Mouse (Mus musculus) olfactory bulb, adult 2 months (tissue): ENCODE results near the gene Lag3. TPM values are rescaled to one million over a fixed set of nuclear protein-coding genes. Genes with fewer than 3 reads are reported as not detected.

Experiments
- H3K27ac ChIP-seq: fragments of 200-500 bp; 2 replicates; pipeline ENCODE4 v1.5.1; 2012; ENCODE audit warnings: low read depth, low read length; ENCODE audit not compliant: insufficient read depth
- H3K4me1 ChIP-seq: fragments of 200-500 bp; 2 replicates; pipeline ENCODE4 v1.6.1; 2012; ENCODE audit warnings: low read length; ENCODE audit not compliant: control insufficient read depth, insufficient read depth
- H3K4me3 ChIP-seq: fragments of 200-500 bp; 2 replicates; pipeline ENCODE4 v1.5.1; 2012; ENCODE audit warnings: mild to moderate bottlenecking, low read depth, low read length, moderate library complexity; ENCODE audit not compliant: insufficient read depth
- CTCF ChIP-seq: fragments of 200-500 bp; IDR thresholded peaks from 2 replicates; pipeline ENCODE4 v1.5.1; 2012; ENCODE audit warnings: low read depth, mild to moderate bottlenecking, low read length, moderate library complexity; ENCODE audit not compliant: insufficient read depth
- POLR2A ChIP-seq: fragments of 200-500 bp; IDR thresholded peaks from 2 replicates; pipeline ENCODE4 v1.6.1; 2012; ENCODE audit warnings: mild to moderate bottlenecking, low read depth, low read length, moderate library complexity; ENCODE audit not compliant: insufficient read depth
- whole genome bisulfite sequencing: fragments of 180-500 bp; shearing (Covaris S2); methylation state at CpG from one replicate; pipeline ENCODE4 v1.1.7; 2018; 5-methylcytosine and 5-hydroxymethylcytosine counted together
- polyA plus RNA-seq: library from polyadenylated mRNA; stranded (reverse); fragments of >200 nt; gene quantifications from 2 replicates; pipeline ENCODE4 v1.2.4, GENCODE M21; 2012; ENCODE audit warnings: low replicate concordance; ENCODE audit not compliant: missing spikeins, insufficient read depth, insufficient read length

Lag3 gene
- not detected in 2 replicates for polyA plus RNA-seq

DNA sequence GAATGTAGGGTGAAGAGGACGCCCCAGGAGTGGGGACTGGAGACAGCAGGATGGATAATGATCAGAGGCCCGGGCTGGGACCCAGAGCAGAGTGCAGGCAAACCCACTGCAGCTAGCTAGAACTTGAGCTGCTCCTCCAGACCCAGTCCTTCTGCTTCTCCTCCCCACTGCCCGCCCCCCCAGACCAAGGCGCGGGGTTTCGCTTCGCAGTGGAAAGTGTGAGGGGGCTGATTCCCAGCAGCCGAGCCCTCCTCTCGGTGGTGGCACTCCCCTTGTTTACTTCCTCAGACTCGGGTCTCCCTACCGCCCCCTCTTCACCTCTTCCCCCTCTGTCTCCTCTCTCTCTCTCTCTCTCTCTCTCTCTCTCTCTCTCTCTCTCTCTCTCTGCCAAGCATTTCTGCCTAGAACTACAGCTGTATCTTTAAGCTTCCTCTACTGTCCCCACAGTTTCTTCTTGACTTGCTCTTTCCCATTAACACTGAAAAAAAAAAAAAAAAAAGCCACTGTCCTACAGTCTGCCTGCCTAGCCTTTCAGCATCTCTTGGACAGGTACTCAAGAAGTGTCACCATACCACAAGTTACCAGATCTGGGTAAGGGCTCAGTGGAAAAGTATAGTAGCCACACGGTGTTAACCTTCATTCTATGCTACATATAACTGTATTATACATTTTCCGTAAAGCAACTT lies at the start of gene Lag3:
TSS of gene Lag3 (minus strand) at position 173 of the 686 bp plus-strand sequence.
- Histone ChIP-seq H3K4me1 (peaks cover 45% of the 10 kb centered on the region), H3K27ac (no peak within 1 kb of the TSS), H3K4me3 (no peak within 1 kb of the TSS)
- WGBS: 26% methylated on average over 13 of the region's 13 CpGs
- TF ChIP-seq CTCF (no peak), POLR2A (no peak)

DNA sequence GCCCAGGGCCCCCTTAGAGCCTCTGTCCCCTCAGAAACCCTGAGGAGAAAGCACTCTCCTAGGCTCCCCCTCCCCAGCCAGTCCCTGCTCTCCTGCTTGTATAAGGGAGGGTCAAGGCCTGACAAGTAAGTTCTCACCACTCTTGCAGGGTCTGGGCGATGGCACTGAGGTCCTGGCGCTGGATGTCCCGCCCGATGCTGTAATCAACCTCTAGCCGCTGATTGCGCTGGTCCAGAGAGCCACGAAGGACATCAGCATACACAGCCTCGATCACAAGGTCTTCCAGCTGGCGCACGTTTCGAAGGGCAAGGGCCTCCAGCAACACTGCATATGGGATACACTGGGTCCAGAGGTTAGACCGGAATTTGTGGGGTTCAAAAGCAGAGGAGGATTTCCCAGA lies 49.5 kb upstream of the Lag3 start:
- no peak overlapping the region for H3K4me3 ChIP-seq
- WGBS: 95% methylated on average over 12 of the region's 12 CpGs
- no peak for TF ChIP-seq POLR2A
- TF ChIP-seq CTCF: no peak
- H3K27ac ChIP-seq: no peak overlapping the region
- peaks cover 6% of the 10 kb centered on the region for H3K4me1 ChIP-seq

DNA sequence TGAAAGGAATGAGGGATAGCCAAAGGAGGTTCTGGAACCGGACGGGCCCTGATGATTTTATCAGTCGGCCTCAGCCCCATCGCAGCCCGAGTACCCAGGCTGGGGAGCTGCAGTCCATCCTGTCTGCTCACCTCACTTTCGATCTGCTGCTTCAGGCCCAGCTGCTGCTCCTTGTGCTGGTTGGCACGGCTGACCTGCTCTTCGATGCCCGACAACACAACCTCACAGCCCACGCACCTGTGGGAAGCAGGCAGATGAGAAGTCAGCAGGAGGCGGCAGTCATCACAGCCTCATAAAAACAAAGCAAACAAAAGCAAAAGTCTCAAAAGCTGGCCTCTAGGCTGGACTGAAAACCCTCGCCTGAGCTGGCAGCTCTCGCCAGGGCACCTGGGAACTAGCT lies 48.5 kb upstream of the Lag3 start:
- peaks cover 5% of the 10 kb centered on the region for H3K4me1 ChIP-seq
- H3K4me3 ChIP-seq: no peak overlapping the region
- TF ChIP-seq CTCF (no peak), POLR2A (no peak)
- WGBS: 88% methylated on average over 13 of the region's 13 CpGs
- no peak overlapping the region for H3K27ac ChIP-seq

DNA sequence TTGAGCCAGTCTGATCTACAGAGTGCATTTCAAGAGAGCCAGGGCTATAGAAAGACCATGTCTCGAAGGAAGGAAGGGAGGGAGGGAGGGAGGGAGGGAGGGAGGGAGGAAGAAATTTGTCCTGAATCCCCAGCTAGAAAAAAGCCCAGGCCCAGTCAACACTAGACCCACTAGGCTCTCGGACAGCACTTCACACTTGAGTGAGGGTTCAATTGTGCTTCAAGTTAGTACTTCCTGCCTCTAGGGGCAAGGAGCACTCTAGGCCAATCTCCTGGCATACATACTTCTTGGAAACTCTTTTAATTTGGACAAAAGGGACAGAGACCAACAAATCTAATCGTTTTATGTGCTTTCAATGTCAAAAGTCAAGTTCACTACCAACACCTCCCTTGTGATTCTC lies 46.6 kb upstream of the Lag3 start:
- H3K4me3 ChIP-seq: no peak overlapping the region
- no peak overlapping the region for H3K27ac ChIP-seq
- H3K4me1 ChIP-seq: no peaks in the 10 kb centered on the region
- 93% methylated on average over 3 of the region's 3 CpGs for WGBS
- TF ChIP-seq CTCF: no peak
- TF ChIP-seq POLR2A: no peak

DNA sequence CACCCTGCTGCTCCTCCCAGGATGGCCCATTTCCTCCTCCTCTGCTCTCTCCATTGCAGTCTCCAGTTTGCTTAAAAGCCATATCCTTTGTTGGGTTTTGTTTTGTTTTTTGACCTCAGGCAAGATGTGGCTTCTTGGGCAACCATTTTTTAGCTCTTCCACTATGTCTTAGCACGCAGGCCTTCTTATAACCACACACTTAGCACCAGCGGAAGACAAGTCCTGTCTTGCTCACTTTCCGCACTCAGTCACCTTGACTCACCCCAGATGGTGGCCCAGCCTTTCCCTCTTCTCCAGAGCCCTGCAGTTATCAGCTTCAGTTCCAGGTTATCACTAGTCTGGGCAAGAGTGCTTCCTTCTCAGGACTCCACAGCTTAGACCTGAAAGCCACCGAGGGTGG lies 43.7 kb upstream of the Lag3 start:
- H3K4me3 ChIP-seq: no peak overlapping the region
- TF ChIP-seq POLR2A: no peak
- H3K4me1 ChIP-seq: no peaks in the 10 kb centered on the region
- no peak overlapping the region for H3K27ac ChIP-seq
- WGBS: 97% methylated on average over 4 of the region's 4 CpGs

DNA sequence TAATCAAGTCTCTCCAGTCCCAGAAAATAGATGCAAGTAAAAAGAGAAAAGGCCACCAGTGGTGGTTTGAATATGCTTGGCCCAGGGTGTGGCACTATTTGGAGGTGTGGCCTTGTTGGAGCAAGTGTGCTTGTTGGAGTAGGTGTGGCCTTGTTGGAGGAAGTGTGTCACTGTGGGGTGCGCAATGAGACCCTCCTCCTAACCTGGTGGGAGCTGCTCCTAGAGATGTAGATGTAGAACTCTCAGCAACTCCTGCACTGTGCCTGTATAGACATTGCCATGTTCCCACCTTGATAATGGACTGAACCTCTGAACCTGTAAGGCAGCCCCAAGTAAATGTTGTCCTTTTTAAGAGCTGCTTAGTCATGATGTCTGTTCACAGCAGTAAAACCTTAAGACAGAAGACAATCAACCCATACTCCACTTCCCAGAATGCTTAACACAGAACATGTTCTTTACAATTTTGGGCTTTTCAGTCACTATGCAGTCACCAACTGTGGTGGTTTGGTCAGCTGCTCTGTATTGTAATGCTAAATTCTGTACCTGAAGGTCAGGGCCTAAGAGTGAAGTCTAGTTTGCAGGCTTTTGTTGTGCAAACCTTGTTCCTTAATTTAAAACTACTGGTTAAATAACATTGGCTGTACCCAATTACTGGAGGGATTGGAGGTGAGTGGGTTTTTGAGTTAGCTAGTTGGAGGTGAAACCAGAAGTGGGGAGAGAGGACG lies 42.6 kb upstream of the Lag3 start:
- TF ChIP-seq POLR2A (no peak), CTCF (no peak)
- Histone ChIP-seq H3K27ac (no peak overlapping the region), H3K4me1 (no peaks in the 10 kb centered on the region), H3K4me3 (no peak overlapping the region)
- WGBS: 89% methylated on average over 2 of the region's 2 CpGs

DNA sequence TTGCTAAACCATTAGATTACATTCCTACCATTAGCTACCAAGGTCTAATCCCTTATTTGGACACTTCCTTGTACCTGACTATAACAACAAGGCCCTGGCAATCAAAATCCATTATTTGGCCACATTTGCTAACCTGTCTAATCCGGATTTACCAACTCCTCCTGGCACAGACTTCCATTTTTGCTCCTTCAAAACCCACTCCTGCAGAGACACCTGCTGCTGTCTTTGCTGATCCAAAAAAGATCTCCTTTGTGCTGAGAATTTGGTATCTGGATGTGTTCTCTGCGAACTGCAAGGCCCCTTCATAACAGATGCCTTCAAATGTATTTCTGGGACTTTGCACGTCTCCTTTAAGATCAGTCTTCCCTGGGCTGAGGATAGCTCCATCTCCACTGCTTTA lies 32.0 kb upstream of the Lag3 start:
- WGBS: 89% methylated on average over 3 of the region's 3 CpGs
- no peak for TF ChIP-seq POLR2A
- no peak for TF ChIP-seq CTCF
- Histone ChIP-seq H3K27ac (no peak overlapping the region), H3K4me3 (no peak overlapping the region), H3K4me1 (no peaks in the 10 kb centered on the region)

DNA sequence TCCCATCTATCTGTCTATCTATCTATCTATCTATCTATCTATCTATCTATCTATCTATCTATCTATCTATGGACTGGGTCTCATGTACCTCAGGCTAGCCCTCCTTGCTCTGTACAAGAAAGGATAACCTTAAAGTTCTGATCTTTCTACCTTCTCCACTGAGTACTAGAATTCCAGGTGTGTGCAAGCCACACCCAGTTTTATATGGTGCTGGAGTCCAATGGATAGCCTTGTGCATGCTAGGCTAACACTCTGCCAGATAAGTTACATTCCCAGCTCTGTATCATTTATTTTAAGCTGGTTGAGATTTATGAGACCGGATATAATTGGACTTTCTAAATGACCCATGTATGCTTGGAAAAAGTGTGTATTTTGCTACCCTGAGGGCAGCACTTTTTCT lies 30.2 kb upstream of the Lag3 start:
- H3K4me3 ChIP-seq: no peak overlapping the region
- TF ChIP-seq POLR2A: no peak
- TF ChIP-seq CTCF: no peak
- 91% methylated on average over 1 of the region's 1 CpGs for WGBS
- no peaks in the 10 kb centered on the region for H3K4me1 ChIP-seq
- H3K27ac ChIP-seq: no peak overlapping the region

DNA sequence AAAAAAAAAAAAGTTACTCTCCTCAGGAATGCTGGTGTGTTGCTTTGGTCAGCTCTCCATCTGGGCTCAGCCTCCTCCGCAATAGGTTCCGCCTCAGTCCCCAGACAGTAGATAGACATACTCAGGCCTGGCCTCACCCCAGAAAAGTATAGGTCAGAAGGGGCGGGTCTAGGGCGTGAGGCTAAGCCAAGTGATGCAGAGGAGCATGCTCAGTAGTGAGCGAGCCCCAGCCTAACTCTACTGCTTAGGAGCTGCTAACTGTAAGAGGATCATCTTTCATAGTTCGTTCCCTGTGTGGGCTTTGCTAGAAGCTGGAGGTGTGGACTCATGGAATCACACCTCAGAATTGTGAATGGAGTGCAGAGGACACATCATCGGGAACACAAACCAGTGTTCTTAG lies 27.0 kb upstream of the Lag3 start:
- H3K4me1 ChIP-seq: peaks cover 15% of the 10 kb centered on the region
- no peak for TF ChIP-seq CTCF
- no peak for TF ChIP-seq POLR2A
- no peak overlapping the region for H3K27ac ChIP-seq
- no peak overlapping the region for H3K4me3 ChIP-seq
- WGBS: 95% methylated on average over 7 of the region's 7 CpGs

DNA sequence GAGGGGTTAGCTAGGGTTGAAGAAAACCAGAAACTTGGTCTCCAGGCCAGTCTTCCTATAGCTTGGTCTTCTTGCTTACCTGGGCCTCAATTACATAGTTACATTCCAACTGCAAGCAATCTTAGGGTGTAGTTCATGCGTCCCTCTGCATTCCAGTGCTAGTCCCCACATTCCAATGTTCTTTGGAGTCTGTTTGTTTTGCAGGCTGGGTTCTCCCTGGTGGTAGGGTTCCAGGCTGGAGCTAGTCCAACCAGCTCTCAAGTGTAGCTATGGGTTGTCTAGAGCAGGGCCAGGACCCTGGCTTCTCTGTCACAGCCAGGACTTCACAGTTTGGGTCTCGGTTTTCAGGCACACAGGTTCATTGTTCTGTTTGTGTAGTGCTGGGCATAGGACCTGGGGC lies 26.0 kb upstream of the Lag3 start:
- H3K27ac ChIP-seq: no peak overlapping the region
- TF ChIP-seq CTCF (no peak), POLR2A (no peak)
- H3K4me3 ChIP-seq: no peak overlapping the region
- WGBS: 69% methylated on average over 2 of the region's 2 CpGs
- peaks cover 20% of the 10 kb centered on the region for H3K4me1 ChIP-seq
